Mouse (Mus musculus) embryonic facial prominence, embryonic 15.5 days (tissue): ENCODE measurements around the gene Lrriq3. TPM values are rescaled to one million over a fixed set of nuclear protein-coding genes. Genes with fewer than 3 reads are reported as not detected.

Source experiments
- ATAC-seq: fragments of 200-750 bp; cut with Nextera tagmentation; 2 replicates; pipeline ENCODE4 v1.8.0; 2017; ENCODE audit warnings: low read depth, moderate TSS enrichment; ENCODE audit not compliant: insufficient number of reproducible peaks, low FRiP score, low TSS enrichment
- H3K27ac ChIP-seq: fragments of 300-500 bp; sonication (generic); replicated peaks from 2 replicates; pipeline ENCODE4 v1.5.1; 2015; ENCODE audit warnings: mild to moderate bottlenecking, inconsistent platforms
- H3K27me3 ChIP-seq: fragments of 300-500 bp; sonication (generic); 2 replicates; pipeline ENCODE4 v1.6.1; 2015; ENCODE audit warnings: inconsistent platforms
- H3K36me3 ChIP-seq: fragments of 300-500 bp; sonication (generic); 2 replicates; pipeline ENCODE4 v1.6.1; 2015; ENCODE audit warnings: mild to moderate bottlenecking, inconsistent platforms
- H3K4me1 ChIP-seq: fragments of 300-500 bp; sonication (generic); 2 replicates; pipeline ENCODE4 v1.6.1; 2015; ENCODE audit warnings: inconsistent platforms
- H3K4me2 ChIP-seq: fragments of 300-500 bp; sonication (generic); replicated peaks from 2 replicates; pipeline ENCODE4 v1.6.1; 2015; ENCODE audit warnings: mild to moderate bottlenecking, inconsistent platforms
- H3K4me3 ChIP-seq: fragments of 300-500 bp; sonication (generic); replicated peaks from 2 replicates; pipeline ENCODE4 v1.5.1; 2015; ENCODE audit warnings: mild to moderate bottlenecking, inconsistent platforms
- H3K9ac ChIP-seq: fragments of 300-500 bp; sonication (generic); 2 replicates; pipeline ENCODE4 v1.6.1; 2015; ENCODE audit warnings: inconsistent platforms
- H3K9me3 ChIP-seq: fragments of 300-500 bp; sonication (generic); replicated peaks from 2 replicates; pipeline ENCODE4 v1.6.1; 2016; ENCODE audit warnings: inconsistent platforms
- WGBS: fragments of 180-500 bp; shearing (Covaris S2); methylation state at CpG from one replicate; pipeline ENCODE4 v1.1.7; 2015; 5-methylcytosine and 5-hydroxymethylcytosine counted together
- polyA plus RNA-seq: library from polyadenylated mRNA; unstranded; fragments of >200 nt; fragmentation: Nextera tagmentation; extraction: Ambion mirVana; gene quantifications from 2 replicates; pipeline ENCODE4 v1.2.1, GENCODE M21; 2015

Gene Lrriq3
- 1.2 and 1.4 TPM in 2 replicates for polyA plus RNA-seq

- Histone ChIP-seq H3K9ac (peak within 1 kb of the TSS; percentile 46), H3K4me3 (peak within 1 kb of the TSS; percentile 67), H3K4me1 (no peaks in the 10 kb centered on the region), H3K4me2 (peak within 1 kb of the TSS; percentile 70), H3K27ac (peak within 1 kb of the TSS; percentile 89), H3K27me3 (no peaks in the 10 kb centered on the region), H3K9me3 (no peaks in the 10 kb centered on the region), H3K36me3 (no peaks in the 10 kb centered on the region)
- ATAC-seq: peak; percentile 99
- under 1% methylated on average over 47 of the region's 47 CpGs for WGBS
These were observed at the start of gene Lrriq3, which contains the start of gene Fpgt for GRCm38 (mm10) chr3:155093116-155093956. Gene Lrriq3 (plus strand): TSS chr3:155093434. Gene Fpgt (minus strand): TSS chr3:155093403.

- Histone ChIP-seq H3K27me3 (no peaks in the 10 kb centered on the region), H3K9me3 (no peaks in the 10 kb centered on the region), H3K27ac (no peak overlapping the region), H3K36me3 (no peaks in the 10 kb centered on the region), H3K4me3 (no peak overlapping the region), H3K9ac (no peak overlapping the region), H3K4me1 (no peaks in the 10 kb centered on the region), H3K4me2 (no peak overlapping the region)
- ATAC-seq: no peak
These were observed 41.2 kb upstream of the Lrriq3 start for GRCm38 (mm10) chr3:155052021-155052420.

DNA sequence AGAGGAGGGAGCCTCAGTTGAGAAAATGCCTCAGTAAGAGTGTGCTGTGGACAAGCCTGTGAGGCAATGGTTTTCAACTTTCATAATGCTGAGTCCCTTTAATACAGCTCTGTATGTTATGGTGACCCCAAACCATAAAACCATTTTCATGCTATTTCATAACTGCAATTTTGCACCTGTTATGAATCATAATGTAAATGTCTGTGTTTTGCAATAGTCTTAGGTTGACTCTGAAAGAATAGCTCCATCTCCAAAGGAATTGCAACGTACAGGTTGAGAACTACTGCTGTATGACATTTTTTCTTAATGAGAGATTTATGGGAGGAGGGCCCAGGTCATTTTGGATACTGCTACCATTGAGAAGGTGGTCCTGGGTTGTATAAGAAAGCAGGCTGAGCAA is 40.0 kb upstream of the Lrriq3 start:
- no peak for ATAC-seq
- Histone ChIP-seq H3K4me2 (no peak overlapping the region), H3K27me3 (no peaks in the 10 kb centered on the region), H3K9me3 (no peaks in the 10 kb centered on the region), H3K4me3 (no peak overlapping the region), H3K9ac (no peak overlapping the region), H3K36me3 (no peaks in the 10 kb centered on the region), H3K27ac (no peak overlapping the region), H3K4me1 (no peaks in the 10 kb centered on the region)
- 45% methylated on average over 1 of the region's 1 CpGs for WGBS

DNA sequence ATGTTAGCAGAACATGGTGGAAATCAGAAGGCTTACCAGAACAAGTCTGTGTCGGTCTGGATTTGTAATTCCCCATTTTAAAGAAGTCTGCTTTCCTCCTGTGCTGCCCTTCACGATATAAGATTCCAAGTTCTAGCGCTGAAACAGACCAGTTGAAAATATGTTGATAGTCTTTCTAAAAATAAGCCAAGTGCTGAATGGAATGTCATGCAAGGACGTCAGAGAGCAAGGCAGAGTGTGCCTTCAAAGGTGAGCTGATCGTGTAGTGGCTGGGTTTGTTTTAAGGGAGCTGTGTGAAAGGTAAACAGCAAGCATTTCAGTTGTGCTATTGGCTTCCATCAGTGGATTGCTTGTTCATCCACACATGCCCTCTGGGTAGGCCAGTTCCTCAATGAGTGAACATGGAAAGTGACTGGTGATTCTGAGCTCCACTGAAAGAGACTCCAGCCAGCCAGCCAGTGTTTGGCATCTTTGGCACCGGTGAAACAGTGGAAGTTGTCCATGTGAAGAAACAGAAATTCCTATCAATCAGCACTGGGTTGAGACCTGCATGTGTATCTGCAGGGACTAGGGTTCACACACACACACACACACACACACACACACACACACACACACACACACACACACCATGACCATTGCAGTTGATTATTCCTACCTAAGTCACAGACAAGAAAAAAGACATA is 37.9 kb upstream of the Lrriq3 start, which contains the start of gene Tnni3k:
Tnni3k (minus strand) TSS at position 177 of the 686 bp plus-strand sequence.
- no peak for ATAC-seq
- WGBS: 65% methylated on average over 6 of the region's 6 CpGs
- no peaks in the 10 kb centered on the region for H3K4me1 ChIP-seq
- no peaks in the 10 kb centered on the region for H3K9me3 ChIP-seq
- H3K36me3 ChIP-seq: no peaks in the 10 kb centered on the region
- no peak within 1 kb of the TSS for H3K9ac ChIP-seq
- no peak within 1 kb of the TSS for H3K4me2 ChIP-seq
- H3K27me3 ChIP-seq: no peaks in the 10 kb centered on the region
- H3K4me3 ChIP-seq: no peak within 1 kb of the TSS
- no peak within 1 kb of the TSS for H3K27ac ChIP-seq

GRCm38 (mm10) chr3:155056606-155057005 is 36.6 kb upstream of the Lrriq3 start:
- H3K4me2 ChIP-seq: no peak overlapping the region
- H3K4me1 ChIP-seq: no peaks in the 10 kb centered on the region
- H3K9ac ChIP-seq: no peak overlapping the region
- H3K36me3 ChIP-seq: no peaks in the 10 kb centered on the region
- ATAC-seq: no peak
- H3K27me3 ChIP-seq: no peaks in the 10 kb centered on the region
- H3K9me3 ChIP-seq: no peaks in the 10 kb centered on the region
- H3K27ac ChIP-seq: no peak overlapping the region
- H3K4me3 ChIP-seq: no peak overlapping the region

GRCm38 (mm10) chr3:155057566-155057965 is 35.7 kb upstream of the Lrriq3 start:
- no peaks in the 10 kb centered on the region for H3K4me1 ChIP-seq
- H3K9me3 ChIP-seq: no peaks in the 10 kb centered on the region
- no peak overlapping the region for H3K4me3 ChIP-seq
- H3K4me2 ChIP-seq: no peak overlapping the region
- H3K9ac ChIP-seq: no peak overlapping the region
- H3K27ac ChIP-seq: no peak overlapping the region
- no peaks in the 10 kb centered on the region for H3K27me3 ChIP-seq
- H3K36me3 ChIP-seq: no peaks in the 10 kb centered on the region
- ATAC-seq: no peak

- H3K9me3 ChIP-seq: no peaks in the 10 kb centered on the region
- no peak overlapping the region for H3K9ac ChIP-seq
- H3K27me3 ChIP-seq: no peaks in the 10 kb centered on the region
- H3K27ac ChIP-seq: no peak overlapping the region
- no peaks in the 10 kb centered on the region for H3K36me3 ChIP-seq
- no peaks in the 10 kb centered on the region for H3K4me1 ChIP-seq
- H3K4me3 ChIP-seq: no peak overlapping the region
- WGBS: 72% methylated on average over 6 of the region's 6 CpGs
- H3K4me2 ChIP-seq: no peak overlapping the region
- no peak for ATAC-seq
These were observed 34.3 kb upstream of the Lrriq3 start for GRCm38 (mm10) chr3:155058800-155059448.

GRCm38 (mm10) chr3:155059449-155059822 is 33.8 kb upstream of the Lrriq3 start:
- Histone ChIP-seq H3K4me3 (no peak overlapping the region), H3K9ac (no peak overlapping the region), H3K9me3 (no peaks in the 10 kb centered on the region), H3K27me3 (no peaks in the 10 kb centered on the region), H3K36me3 (no peaks in the 10 kb centered on the region), H3K27ac (no peak overlapping the region), H3K4me2 (no peak overlapping the region), H3K4me1 (no peaks in the 10 kb centered on the region)
- no peak for ATAC-seq

DNA sequence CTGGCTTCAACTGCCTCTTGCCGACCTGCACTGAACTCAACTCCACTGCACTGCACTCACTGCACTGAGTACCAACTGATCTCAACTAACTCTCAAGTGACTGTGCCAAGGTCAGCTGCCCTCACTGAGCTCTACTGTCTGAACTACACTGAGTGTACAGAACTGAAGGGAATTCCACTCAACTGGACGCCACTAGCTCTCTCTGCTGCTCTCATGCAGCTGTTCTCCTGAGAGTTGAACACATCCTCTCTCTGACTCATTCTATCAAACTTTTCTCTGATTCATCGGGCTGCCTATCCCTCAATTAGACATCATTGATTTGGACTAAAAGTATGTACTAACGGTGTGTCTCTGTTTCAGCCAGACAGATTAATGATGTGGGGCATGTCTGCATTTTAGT is 15.3 kb upstream of the Lrriq3 start:
- ATAC-seq: no peak
- Histone ChIP-seq H3K36me3 (no peaks in the 10 kb centered on the region), H3K4me1 (no peaks in the 10 kb centered on the region), H3K4me2 (no peak overlapping the region), H3K9me3 (no peaks in the 10 kb centered on the region), H3K27ac (no peak overlapping the region), H3K27me3 (no peaks in the 10 kb centered on the region), H3K9ac (no peak overlapping the region), H3K4me3 (no peak overlapping the region)
- 74% methylated on average over 4 of the region's 4 CpGs for whole genome bisulfite sequencing

DNA sequence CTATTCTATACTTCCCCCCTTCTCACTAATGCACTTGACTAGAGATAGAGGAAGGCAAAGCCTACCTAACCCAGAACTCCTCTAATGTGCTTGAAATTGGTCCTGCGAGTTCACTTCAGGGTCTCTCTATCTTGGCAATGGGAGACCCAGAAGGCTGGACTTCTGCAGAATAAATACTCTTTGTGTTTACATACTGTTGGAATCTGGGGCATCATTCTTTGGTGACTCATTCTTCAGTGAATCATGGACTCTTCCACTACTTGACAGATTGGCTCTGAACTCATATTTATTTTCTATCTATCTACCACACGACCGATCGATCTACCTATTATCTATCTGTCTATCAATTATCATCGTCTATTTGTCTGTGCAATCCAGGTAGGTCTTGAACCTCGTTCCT is 1.2 kb upstream of the Lrriq3 start:
- Histone ChIP-seq H3K4me3 (peak overlapping the region; percentile 67), H3K4me2 (peak overlapping the region; percentile 70; the same call in 1 of the 2 replicates)

GRCm38 (mm10) chr3:155099266-155099665 is 6.0 kb downstream of the Lrriq3 start:
- Histone ChIP-seq H3K9ac (no peak overlapping the region), H3K36me3 (no peaks in the 10 kb centered on the region), H3K27me3 (no peaks in the 10 kb centered on the region), H3K27ac (no peak overlapping the region), H3K4me2 (no peak overlapping the region), H3K4me3 (no peak overlapping the region), H3K4me1 (no peaks in the 10 kb centered on the region), H3K9me3 (no peaks in the 10 kb centered on the region)
- 75% methylated on average over 1 of the region's 1 CpGs for WGBS
- ATAC-seq: no peak

More for the DNA sequence above, 1.2 kb upstream of the Lrriq3 start:
- 89% methylated on average over 6 of the region's 6 CpGs for WGBS
- Histone ChIP-seq H3K27ac (no peak overlapping the region), H3K4me1 (no peaks in the 10 kb centered on the region), H3K27me3 (no peaks in the 10 kb centered on the region), H3K9me3 (no peaks in the 10 kb centered on the region), H3K9ac (no peak overlapping the region), H3K36me3 (peaks cover 8% of the 10 kb centered on the region)
- no peak for ATAC-seq
